Mouse (Mus musculus): ENCODE results near the gene Shld2. TPM values are rescaled to one million over a fixed set of nuclear protein-coding genes. Genes with fewer than 3 reads are reported as not detected.
"Not testable (repeated sequence)": the region's sequence is repeated elsewhere in the genome, so short reads cannot be mapped to it uniquely, and the experiment has no call there.

Shld2 gene
- polyA plus RNA-seq, 1 experiment from 2014 or later: 7.0 TPM

GRCm38 (mm10) chr14:34258525-34258924, 51.8 kb downstream of the Shld2 start:
- H3K9ac ChIP-seq; H3K9me3 ChIP-seq; H3K27me3 ChIP-seq (replicated peaks); H3K4me3 ChIP-seq; H3K27ac ChIP-seq; H3K36me3 ChIP-seq (replicated peaks); ATAC-seq (replicated peaks); H3K4me1 ChIP-seq; H3K4me2 ChIP-seq: not testable (repeated sequence)
- WGBS: 76% methylated on average over 3 of the region's 3 CpGs

- Histone ChIP-seq H3K4me3 (no peak overlapping the region), H3K27ac (no peak overlapping the region), H3K9ac (no peak overlapping the region), H3K36me3 (replicated peaks) (no peaks in the 10 kb centered on the region), H3K9me3 (no peaks in the 10 kb centered on the region), H3K27me3 (replicated peaks) (no peaks in the 10 kb centered on the region), H3K4me1 (no peaks in the 10 kb centered on the region), H3K4me2 (no peak overlapping the region)
- no peak for ATAC-seq (replicated peaks)
- 87% methylated on average over 4 of the region's 4 CpGs for WGBS
Observed at GRCm38 (mm10) chr14:34253261-34253660, 57.0 kb downstream of the Shld2 start.

GRCm38 (mm10) chr14:34252470-34253145, 57.7 kb downstream of the Shld2 start:
- ATAC-seq (replicated peaks): no peak
- 79% methylated on average over 6 of the region's 6 CpGs for WGBS
- Histone ChIP-seq H3K9me3 (no peaks in the 10 kb centered on the region), H3K4me2 (no peak overlapping the region), H3K36me3 (replicated peaks) (no peaks in the 10 kb centered on the region), H3K27me3 (replicated peaks) (no peaks in the 10 kb centered on the region), H3K4me1 (no peaks in the 10 kb centered on the region), H3K9ac (no peak overlapping the region), H3K4me3 (no peak overlapping the region), H3K27ac (no peak overlapping the region)

GRCm38 (mm10) chr14:34240676-34241075, 69.6 kb downstream of the Shld2 start:
- Histone ChIP-seq H3K27ac (no peak overlapping the region), H3K4me1 (no peaks in the 10 kb centered on the region), H3K4me3 (no peak overlapping the region), H3K36me3 (replicated peaks) (no peaks in the 10 kb centered on the region), H3K9me3 (no peaks in the 10 kb centered on the region), H3K9ac (no peak overlapping the region), H3K4me2 (no peak overlapping the region), H3K27me3 (replicated peaks) (no peaks in the 10 kb centered on the region)
- 87% methylated on average over 6 of the region's 6 CpGs for WGBS
- no peak for ATAC-seq (replicated peaks)

GRCm38 (mm10) chr14:34240263-34240662, 70.0 kb downstream of the Shld2 start:
- H3K27ac ChIP-seq: no peak overlapping the region
- no peaks in the 10 kb centered on the region for H3K27me3 ChIP-seq (replicated peaks)
- no peaks in the 10 kb centered on the region for H3K9me3 ChIP-seq
- WGBS: 89% methylated on average over 10 of the region's 10 CpGs
- H3K4me1 ChIP-seq: no peaks in the 10 kb centered on the region
- no peak overlapping the region for H3K4me3 ChIP-seq
- ATAC-seq (replicated peaks): no peak
- no peak overlapping the region for H3K4me2 ChIP-seq
- H3K36me3 ChIP-seq (replicated peaks): no peaks in the 10 kb centered on the region
- H3K9ac ChIP-seq: no peak overlapping the region

- peak overlapping the region; percentile 52 for H3K9ac ChIP-seq
- H3K4me3 ChIP-seq: peak overlapping the region; percentile 35
- peak; percentile 99 for ATAC-seq (replicated peaks)
- peaks cover 4% of the 10 kb centered on the region for H3K4me1 ChIP-seq
- H3K27ac ChIP-seq: no peak overlapping the region
- no peaks in the 10 kb centered on the region for H3K27me3 ChIP-seq (replicated peaks)
- peak overlapping the region; percentile 69 for H3K4me2 ChIP-seq
- no peaks in the 10 kb centered on the region for H3K36me3 ChIP-seq (replicated peaks)
- WGBS: 3% methylated on average over 16 of the region's 16 CpGs
- no peaks in the 10 kb centered on the region for H3K9me3 ChIP-seq
Observed at GRCm38 (mm10) chr14:34234630-34235380, 75.5 kb downstream of the Shld2 start.

GRCm38 (mm10) chr14:34233846-34234245, 76.4 kb downstream of the Shld2 start:
- Histone ChIP-seq H3K27ac (no peak overlapping the region), H3K4me2 (no peak overlapping the region), H3K9ac (no peak overlapping the region), H3K4me3 (no peak overlapping the region), H3K4me1 (peaks cover 4% of the 10 kb centered on the region), H3K36me3 (replicated peaks) (no peaks in the 10 kb centered on the region), H3K9me3 (no peaks in the 10 kb centered on the region), H3K27me3 (replicated peaks) (no peaks in the 10 kb centered on the region)
- WGBS: 68% methylated on average over 4 of the region's 4 CpGs
- no peak for ATAC-seq (replicated peaks)

GRCm38 (mm10) chr14:34232866-34233680, 77.2 kb downstream of the Shld2 start:
- Histone ChIP-seq H3K36me3 (replicated peaks) (no peaks in the 10 kb centered on the region), H3K4me2 (no peak overlapping the region), H3K27me3 (replicated peaks) (no peaks in the 10 kb centered on the region), H3K9ac (no peak overlapping the region), H3K9me3 (no peaks in the 10 kb centered on the region), H3K4me3 (no peak overlapping the region), H3K27ac (no peak overlapping the region), H3K4me1 (peaks cover 4% of the 10 kb centered on the region)
- WGBS: 86% methylated on average over 9 of the region's 9 CpGs
- ATAC-seq (replicated peaks): no peak

- no peaks in the 10 kb centered on the region for H3K27me3 ChIP-seq (replicated peaks)
- no peaks in the 10 kb centered on the region for H3K9me3 ChIP-seq
- no peak overlapping the region for H3K4me2 ChIP-seq
- no peak overlapping the region for H3K27ac ChIP-seq
- H3K9ac ChIP-seq: no peak overlapping the region
- no peak overlapping the region for H3K4me3 ChIP-seq
- no peaks in the 10 kb centered on the region for H3K36me3 ChIP-seq (replicated peaks)
- ATAC-seq (replicated peaks): no peak
- H3K4me1 ChIP-seq: peaks cover 4% of the 10 kb centered on the region
- 51% methylated on average over 7 of the region's 7 CpGs for WGBS
Observed at GRCm38 (mm10) chr14:34232340-34232739, 78.0 kb downstream of the Shld2 start.

- no peak overlapping the region for H3K4me2 ChIP-seq
- no peak overlapping the region for H3K4me3 ChIP-seq
- no peaks in the 10 kb centered on the region for H3K4me1 ChIP-seq
- no peaks in the 10 kb centered on the region for H3K9me3 ChIP-seq
- H3K9ac ChIP-seq: no peak overlapping the region
- 94% methylated on average over 10 of the region's 10 CpGs for WGBS
- no peaks in the 10 kb centered on the region for H3K36me3 ChIP-seq (replicated peaks)
- no peaks in the 10 kb centered on the region for H3K27me3 ChIP-seq (replicated peaks)
- ATAC-seq (replicated peaks): no peak
- H3K27ac ChIP-seq: no peak overlapping the region
Observed at GRCm38 (mm10) chr14:34228830-34229506, 81.3 kb downstream of the Shld2 start.

GRCm38 (mm10) chr14:34227981-34228380, 82.3 kb downstream of the Shld2 start:
- Histone ChIP-seq H3K36me3 (replicated peaks) (no peaks in the 10 kb centered on the region), H3K4me2 (no peak overlapping the region), H3K4me1 (no peaks in the 10 kb centered on the region), H3K9me3 (no peaks in the 10 kb centered on the region), H3K9ac (no peak overlapping the region), H3K27ac (no peak overlapping the region), H3K4me3 (no peak overlapping the region), H3K27me3 (replicated peaks) (no peaks in the 10 kb centered on the region)
- no peak for ATAC-seq (replicated peaks)
- WGBS: 86% methylated on average over 12 of the region's 12 CpGs

- no peak overlapping the region for H3K9ac ChIP-seq
- WGBS: 79% methylated on average over 4 of the region's 4 CpGs
- no peak for ATAC-seq (replicated peaks)
- H3K4me2 ChIP-seq: no peak overlapping the region
- H3K27ac ChIP-seq: no peak overlapping the region
- no peaks in the 10 kb centered on the region for H3K27me3 ChIP-seq (replicated peaks)
- no peaks in the 10 kb centered on the region for H3K4me1 ChIP-seq
- H3K4me3 ChIP-seq: no peak overlapping the region
- no peaks in the 10 kb centered on the region for H3K36me3 ChIP-seq (replicated peaks)
- H3K9me3 ChIP-seq: no peaks in the 10 kb centered on the region
Observed at GRCm38 (mm10) chr14:34226566-34226965, 83.7 kb downstream of the Shld2 start.

Measured in midbrain, embryonic 15.5 days (tissue).